In genomic region chr15:77799491-77800474, GRCm38 (mm10) we compare ENCODE assay signal across 8 mouse cellular contexts. TPM values are rescaled to one million over a fixed set of nuclear protein-coding genes. Genes with fewer than 3 reads are reported as not detected.
DNase-seq lines count a peak whose midpoint lies in the region; ATAC-seq and TF ChIP-seq lines count a peak whose summit lies in the region.

No protein-coding gene starts in this region.

- H3K27me3 ChIP-seq in heart, embryonic 14.5 days (ENCODE audit: control insufficient read depth, insufficient read depth, low read length), result no peaks in the 10 kb centered on the region
- H3K27me3 ChIP-seq in CH12.LX (replicated peaks), result no peaks in the 10 kb centered on the region
- no peaks in the 10 kb centered on the region for H3K27me3 ChIP-seq in forebrain, embryonic 13.5 days

- no peak for DNase-seq in heart, adult 11 months
- no peak for DNase-seq in CH12.LX (ENCODE audit: extremely low read depth)
- no peak for DNase-seq in adrenal gland, postnatal 14 days
- DNase-seq in left cerebral cortex, postnatal 4 days, result no peak

- no peaks in the 10 kb centered on the region for H3K9me3 ChIP-seq in heart, embryonic 14.5 days (ENCODE audit: control insufficient read depth, low read length)
- no peaks in the 10 kb centered on the region for H3K9me3 ChIP-seq in CH12.LX (replicated peaks; ENCODE audit: low read length)
- H3K9me3 ChIP-seq in forebrain, embryonic 13.5 days (replicated peaks), result no peaks in the 10 kb centered on the region

- peaks cover 79% of the 10 kb centered on the region for H3K36me3 ChIP-seq in heart, embryonic 14.5 days (ENCODE audit: control insufficient read depth, insufficient read depth, low read length)
- peaks cover 76 to 93% of the 10 kb centered on the region in 2 experiments for H3K36me3 ChIP-seq in CH12.LX (replicated peaks in 1 of 2; ENCODE audit: control insufficient read depth in 1 of 2, insufficient read depth in 1 of 2, low read length in 1 of 2)
- H3K36me3 ChIP-seq in forebrain, embryonic 13.5 days (ENCODE audit: poor library complexity, severe bottlenecking), result peaks cover 27% of the 10 kb centered on the region
- peaks cover 26% of the 10 kb centered on the region; the same call in 1 of the 2 replicates for H3K36me3 ChIP-seq in macrophage (ENCODE audit: inconsistent target)

- in situ Hi-C loops in CH12.LX (cut with MboI; ENCODE audit: low pct_ligation_motif_present, low pct_unique_long_range_greater_than_20kb, low sequenced_read_pairs), result no loop called here

- H3K27ac ChIP-seq in heart, embryonic 14.5 days (replicated peaks in 1 of 2; ENCODE audit: control insufficient read depth in 1 of 2, insufficient read depth in 1 of 2, low read depth in 2 of 2, low read length in 2 of 2), result peak overlapping the region; percentile 94 to 96
- H3K27ac ChIP-seq in CH12.LX (ENCODE audit: insufficient read depth, low read depth), result peak overlapping the region; percentile 94
- H3K27ac ChIP-seq in forebrain, embryonic 13.5 days, result peak overlapping the region; percentile 59
- H3K27ac ChIP-seq in macrophage, result peak overlapping the region; percentile 89

- no peak for TF ChIP-seq POLR2A in CH12.LX (IDR thresholded peaks at IDR 0.05; ENCODE audit: low read depth, low read length)

- TF ChIP-seq CTCF in CH12.LX (conservative IDR thresholded peaks at IDR 0.05 in 1 of 2, IDR thresholded peaks at IDR 0.05 in 1 of 2; ENCODE audit: low read depth in 2 of 2, low read length in 2 of 2), result no peak

- H3K4me3 ChIP-seq in heart, embryonic 14.5 days (ENCODE audit: control insufficient read depth in 1 of 2, insufficient read depth in 1 of 2, low read depth in 1 of 2, low read length in 2 of 2), result no peak overlapping the region
- H3K4me3 ChIP-seq in CH12.LX (replicated peaks in 1 of 3; ENCODE audit: low read depth in 2 of 3, low read length in 2 of 3, poor library complexity in 1 of 3), result peak overlapping the region in 1 of 3 experiments; percentile 20
- H3K4me3 ChIP-seq in forebrain, embryonic 13.5 days, result no peak overlapping the region
- H3K4me3 ChIP-seq in macrophage (ENCODE audit: inconsistent target), result no peak overlapping the region

- no peak for ATAC-seq in heart, embryonic 14.5 days (ENCODE audit: insufficient number of reproducible peaks, insufficient read depth, low FRiP score, low read depth)
- no peak for ATAC-seq in forebrain, embryonic 13.5 days
- ATAC-seq in megakaryocyte progenitor cell, adult 5-6 weeks (replicated peaks; ENCODE audit: poor library complexity), result no peak

- 76% methylated on average over 8 of the region's 8 CpGs for WGBS in heart, embryonic 14.5 days
- WGBS in forebrain, embryonic 13.5 days, result 89% methylated on average over 8 of the region's 8 CpGs
- 89% methylated on average over 7 of the region's 8 CpGs for WGBS in macrophage (ENCODE audit: missing documents)

- dilution Hi-C loops in CH12.LX (cut with MboI; ENCODE audit: extremely low pct_ligation_motif_present, extremely low pct_unique_long_range_greater_than_20kb, low sequenced_read_pairs), result no loop called here

- peak overlapping the region; percentile 65 for H3K9ac ChIP-seq in heart, embryonic 14.5 days (ENCODE audit: low read length)
- H3K9ac ChIP-seq in CH12.LX (ENCODE audit: insufficient read depth, low read depth), result peak overlapping the region; percentile 16; the same call in 1 of the 2 replicates
- H3K9ac ChIP-seq in forebrain, embryonic 13.5 days, result no peak overlapping the region; the same call in 1 of the 2 replicates

- no peak for TF ChIP-seq RAD21 in CH12.LX (IDR thresholded peaks at IDR 0.05; ENCODE audit: low read depth, low read length)

- intact Hi-C loops in left cerebral cortex, postnatal 4 days (cut with DNase I), result no loop called here

- H3K4me1 ChIP-seq in heart, embryonic 14.5 days (ENCODE audit: control insufficient read depth in 2 of 2, insufficient read depth in 2 of 2, low read length in 2 of 2), result peaks cover 83 to 96% of the 10 kb centered on the region in 2 experiments
- peaks cover 58 to 82% of the 10 kb centered on the region in 2 experiments for H3K4me1 ChIP-seq in CH12.LX (ENCODE audit: control insufficient read depth in 1 of 2, insufficient read depth in 2 of 2)
- H3K4me1 ChIP-seq in forebrain, embryonic 13.5 days, result peaks cover 12% of the 10 kb centered on the region; the same call in 1 of the 2 replicates

- H3K79me2 ChIP-seq in CH12.LX (replicated peaks; ENCODE audit: control insufficient read depth, extremely low read depth, insufficient read depth, poor library complexity, severe bottlenecking), result peaks cover 63% of the 10 kb centered on the region
- H3K79me2 ChIP-seq in macrophage (ENCODE audit: inconsistent target), result peaks cover 96% of the 10 kb centered on the region

- no peak overlapping the region for H3K4me2 ChIP-seq in heart, embryonic 14.5 days (ENCODE audit: low read length)
- peak overlapping the region; percentile 1; the same call in 1 of the 2 replicates for H3K4me2 ChIP-seq in CH12.LX (ENCODE audit: insufficient read depth, low read depth, poor library complexity, severe bottlenecking)
- H3K4me2 ChIP-seq in forebrain, embryonic 13.5 days, result no peak overlapping the region

- no peak for TF ChIP-seq EP300 in CH12.LX (IDR thresholded peaks at IDR 0.05; ENCODE audit: low read length)

TF ChIP-seq in CH12.LX, 34 proteins besides CTCF, POLR2A, EP300 and RAD21:
- no peak for TF ChIP-seq USF1 (IDR thresholded peaks at IDR 0.05; ENCODE audit: low read depth, low read length)
- no peak for TF ChIP-seq IRF4 (IDR thresholded peaks at IDR 0.05; ENCODE audit: low read depth, low read length)
- no peak for TF ChIP-seq MAZ (IDR thresholded peaks at IDR 0.05; ENCODE audit: low read depth, low read length)
- 0 out of 2 replicates have a peak, but pooled peaks have one; percentile 28 for TF ChIP-seq ZMIZ1 (IDR thresholded peaks at IDR 0.05; ENCODE audit: low read depth, low read length)
- TF ChIP-seq MEF2A (IDR thresholded peaks at IDR 0.05; ENCODE audit: borderline replicate concordance, low read depth, low read length), result no peak
- no peak for TF ChIP-seq MAX (IDR thresholded peaks at IDR 0.05; ENCODE audit: low read length)
- TF ChIP-seq TBP (conservative IDR thresholded peaks at IDR 0.05; ENCODE audit: low read depth, low read length), result no peak
- TF ChIP-seq GABPA (IDR thresholded peaks at IDR 0.05; ENCODE audit: insufficient replicate concordance, low read depth, low read length), result no peak
- 0 out of 2 replicates have a peak, but pooled peaks have one; percentile 28 for TF ChIP-seq BHLHE40 (IDR thresholded peaks at IDR 0.05; ENCODE audit: low read depth, low read length)
- no peak for TF ChIP-seq ZNF384 (IDR thresholded peaks at IDR 0.05; ENCODE audit: low read depth, low read length)
- TF ChIP-seq PAX5 (IDR thresholded peaks at IDR 0.05; ENCODE audit: low read length), result no peak
- TF ChIP-seq KAT2A (IDR thresholded peaks at IDR 0.05; ENCODE audit: insufficient replicate concordance, low read length), result no peak
- no peak for TF ChIP-seq TCF12 (IDR thresholded peaks at IDR 0.05; ENCODE audit: low read depth, low read length)
TF ChIP-seq in CH12.LX: peak in this region for 2.

RNA-seq across cellular contexts. Expression of gene Myh9, which starts 42.2 kb away (rescaled TPM):
- 31.0 and 32.8 TPM in 2 replicates for polyA plus RNA-seq in heart, embryonic 14.5 days (2014; fragmentation: Nextera tagmentation; extraction: Ambion mirVana)
- total RNA-seq in CH12.LX (2012; rRNA removed) (128 and 146 TPM in 2 replicates), CH12.LX (2014; rRNA removed) (43.8 and 46.4 TPM in 2 replicates)
- polyA plus RNA-seq in CH12.LX (2012; ENCODE audit: insufficient read length, low read depth) (165 and 178 TPM in 2 replicates), macrophage (2018) (130 to 219 TPM (median 188 TPM) in 3 replicates)
- 13.4 and 14.4 TPM in 2 replicates for polyA plus RNA-seq in forebrain, embryonic 13.5 days (2015; fragmentation: Nextera tagmentation; extraction: Ambion mirVana)
- total RNA-seq in macrophage (2018; cell fraction: chromatin; rRNA removed), result 100 to 1,000 TPM; 116 to 655 (median 298) TPM
- 100 to 1,000 TPM; 130 to 278 (median 207) TPM for total RNA-seq in macrophage (2018; cell fraction: cytosol; rRNA removed)
- total RNA-seq in macrophage (2018; cell fraction: nucleus; rRNA removed), result 100 to 1,000 TPM; 203 to 600 (median 357) TPM
- total RNA-seq in adrenal gland, postnatal 14 days (2021), result 280 and 301 TPM in 2 replicates
- 10 to 100 TPM; 59.5 to 63.4 TPM for total RNA-seq in left cerebral cortex, postnatal 4 days (2021)
- 167 and 191 TPM in 2 replicates for total RNA-seq in megakaryocyte progenitor cell, adult 5-6 weeks (2015)
- total RNA-seq in megakaryocyte progenitor cell, adult 5-6 weeks (2017), result 238 and 338 TPM in 2 replicates

RNA-seq across cellular contexts. Expression of gene Apol8, which starts 43.0 kb away (rescaled TPM):
- not detected in 2 replicates for polyA plus RNA-seq in heart, embryonic 14.5 days (2014; fragmentation: Nextera tagmentation; extraction: Ambion mirVana)
- total RNA-seq in CH12.LX (2012; rRNA removed) (0.17 TPM in 1 of 2 replicates, not detected in the other), CH12.LX (2014; rRNA removed) (0.15 and 0.84 TPM in 2 replicates)
- polyA plus RNA-seq in CH12.LX (2012; ENCODE audit: insufficient read length, low read depth) (0.14 and 0.50 TPM in 2 replicates), macrophage (2018) (not detected in 3 replicates)
- polyA plus RNA-seq in forebrain, embryonic 13.5 days (2015; fragmentation: Nextera tagmentation; extraction: Ambion mirVana), result 0.08 TPM in 1 of 2 replicates, not detected in the other
- 1 to 10 TPM in 2 of 26 experiments, under 1 TPM in 5, not detected in 19; 0.25 to 2.2 (median 0.40) TPM for total RNA-seq in macrophage (2018; cell fraction: chromatin; rRNA removed)
- under 1 TPM in 3 of 26 experiments, not detected in 23; 0.06 to 0.22 (median 0.09) TPM for total RNA-seq in macrophage (2018; cell fraction: cytosol; rRNA removed)
- total RNA-seq in macrophage (2018; cell fraction: nucleus; rRNA removed), result 1 to 10 TPM in 2 of 26 experiments, under 1 TPM in 6, not detected in 18; 0.18 to 7.8 (median 0.48) TPM
- total RNA-seq in adrenal gland, postnatal 14 days (2021), result 0.30 and 1.7 TPM in 2 replicates
- under 1 TPM; 0.48 to 0.97 TPM for total RNA-seq in left cerebral cortex, postnatal 4 days (2021)
- total RNA-seq in megakaryocyte progenitor cell, adult 5-6 weeks (2015), result 0.05 and 1.8 TPM in 2 replicates
- 0.14 and 0.50 TPM in 2 replicates for total RNA-seq in megakaryocyte progenitor cell, adult 5-6 weeks (2017)
